Mouse (Mus musculus) forebrain, embryonic 11.5 days (tissue): ENCODE data around the gene Gm13279. TPM values are rescaled to one million over a fixed set of nuclear protein-coding genes. Genes with fewer than 3 reads are reported as not detected.
"Not testable (repeated sequence)": the region's sequence is repeated elsewhere in the genome, so short reads cannot be mapped to it uniquely, and the experiment has no call there.

Experiments
- ATAC-seq: fragments of 200-750 bp; cut with Nextera tagmentation; replicated peaks from 2 replicates; pipeline ENCODE4 v1.8.0; 2017; ENCODE audit warnings: moderate TSS enrichment; ENCODE audit not compliant: low FRiP score
- DNase-seq: peaks from one replicate; pipeline ENCODE4 v3.0.0-alpha.2; 2017; ENCODE audit warnings: low spot score
- H3K27ac ChIP-seq: fragments of 300-500 bp; sonication (generic); 2 replicates; pipeline ENCODE4 v1.5.1; 2014; ENCODE audit warnings: low read depth, low read length
- H3K27me3 ChIP-seq: fragments of 300-500 bp; sonication (generic); 2 replicates; pipeline ENCODE4 v1.6.1; 2014; ENCODE audit warnings: mild to moderate bottlenecking, low read length, mixed read lengths; ENCODE audit not compliant: control insufficient read depth, insufficient read depth
- H3K36me3 ChIP-seq: fragments of 300-500 bp; sonication (generic); 2 replicates; pipeline ENCODE4 v1.6.1; 2014; ENCODE audit warnings: mild to moderate bottlenecking, low read length, moderate library complexity, mixed read lengths; ENCODE audit not compliant: control insufficient read depth, insufficient read depth
- H3K4me1 ChIP-seq: fragments of 300-500 bp; sonication (generic); replicated peaks from 2 replicates; pipeline ENCODE4 v1.6.1; 2014; ENCODE audit warnings: low read length, mixed read lengths; ENCODE audit not compliant: control insufficient read depth, insufficient read depth
- H3K4me2 ChIP-seq: fragments of 300-500 bp; sonication (generic); 2 replicates; pipeline ENCODE4 v1.6.1; 2014; ENCODE audit warnings: low read depth, mild to moderate bottlenecking, low read length, moderate library complexity, mixed read lengths; ENCODE audit not compliant: severe bottlenecking
- H3K4me3 ChIP-seq: fragments of 300-500 bp; sonication (generic); 2 replicates; pipeline ENCODE4 v1.5.1; 2014; ENCODE audit warnings: low read depth, low read length
- H3K9ac ChIP-seq: fragments of 300-500 bp; sonication (generic); 2 replicates; pipeline ENCODE4 v1.6.1; 2014; ENCODE audit warnings: low read length
- H3K9me3 ChIP-seq: fragments of 300-500 bp; sonication (generic); 2 replicates; pipeline ENCODE4 v1.6.1; 2016; ENCODE audit warnings: low read length, mixed read lengths; ENCODE audit not compliant: control insufficient read depth
- WGBS: fragments of 180-500 bp; shearing (Covaris S2); extraction: QIAGEN DNeasy Blood & Tissue Kit; methylation state at CpG from one replicate; pipeline ENCODE4 v1.1.7; 2014; 5-methylcytosine and 5-hydroxymethylcytosine counted together
- polyA plus RNA-seq: library from polyadenylated mRNA; unstranded; fragments of >200 nt; fragmentation: Nextera tagmentation; extraction: Ambion mirVana; gene quantifications from 2 replicates; pipeline ENCODE4 v1.2.1, GENCODE M21; 2014

Gene Gm13279
- polyA plus RNA-seq = not detected in 2 replicates

GRCm38 (mm10) chr4:88797097-88797496 is at the start of gene Gm13279:
TSS of gene Gm13279 (plus strand) at chr4:88797397.
- not testable (repeated sequence) for H3K36me3 ChIP-seq, ATAC-seq
- no CpG with 5 or more reads among the region's 28 CpGs for WGBS

GRCm38 (mm10) chr4:88749926-88750325 is 47.3 kb upstream of the Gm13279 start:
- Histone ChIP-seq H3K36me3 (no peaks in the 10 kb centered on the region), H3K27ac (no peak overlapping the region), H3K4me1 (no peaks in the 10 kb centered on the region), H3K9ac (no peak overlapping the region), H3K4me2 (no peak overlapping the region), H3K27me3 (no peaks in the 10 kb centered on the region), H3K4me3 (no peak overlapping the region), H3K9me3 (no peaks in the 10 kb centered on the region)
- no peak for DNase-seq
- ATAC-seq = no peak
- 70% methylated on average over 6 of the region's 6 CpGs for WGBS

More at GRCm38 (mm10) chr4:88797097-88797496, at the start of gene Gm13279:
- not testable (repeated sequence) for DNase-seq, H3K4me3 ChIP-seq, H3K9me3 ChIP-seq, H3K9ac ChIP-seq, H3K4me1 ChIP-seq, H3K27ac ChIP-seq, H3K27me3 ChIP-seq, H3K4me2 ChIP-seq

- not testable (repeated sequence) for H3K9me3 ChIP-seq, H3K27me3 ChIP-seq, ATAC-seq, H3K4me2 ChIP-seq, H3K4me3 ChIP-seq, H3K27ac ChIP-seq, DNase-seq, H3K9ac ChIP-seq, H3K36me3 ChIP-seq, H3K4me1 ChIP-seq
- WGBS = 70% methylated on average over 15 of the region's 15 CpGs
These were observed 42.3 kb upstream of the Gm13279 start, which contains the start of gene Gm13271 for GRCm38 (mm10) chr4:88754818-88755340. TSS of gene Gm13271 (plus strand) at chr4:88754868.

GRCm38 (mm10) chr4:88756581-88757513 is 40.4 kb upstream of the Gm13279 start:
- H3K9me3 ChIP-seq, H3K27me3 ChIP-seq, H3K4me1 ChIP-seq, H3K36me3 ChIP-seq, ATAC-seq: not testable (repeated sequence)
- peak overlapping the region; percentile 35 for H3K4me3 ChIP-seq
- H3K9ac ChIP-seq = peak overlapping the region; percentile 60
- peak overlapping the region; percentile 41; the same call in 1 of the 2 replicates for H3K27ac ChIP-seq
- peak overlapping the region; percentile 65 for H3K4me2 ChIP-seq
- peak; percentile 56 for DNase-seq
- WGBS = 12% methylated on average over 28 of the region's 31 CpGs

- H3K9me3 ChIP-seq, H3K27me3 ChIP-seq, H3K4me1 ChIP-seq, H3K36me3 ChIP-seq: not testable (repeated sequence)
- peak overlapping the region; percentile 60 for H3K9ac ChIP-seq
- ATAC-seq (peak; percentile 100), DNase-seq (peak; percentile 86)
- peak overlapping the region; percentile 65 for H3K4me2 ChIP-seq
- H3K4me3 ChIP-seq = peak overlapping the region; percentile 35
- H3K27ac ChIP-seq = peak overlapping the region; percentile 41; the same call in 1 of the 2 replicates
- WGBS = 0% methylated on average over 16 of the region's 21 CpGs
These were observed 39.6 kb upstream of the Gm13279 start for GRCm38 (mm10) chr4:88757628-88758031.

GRCm38 (mm10) chr4:88758751-88759150 is 38.4 kb upstream of the Gm13279 start:
- not testable (repeated sequence) for DNase-seq, H3K27ac ChIP-seq, ATAC-seq, H3K9me3 ChIP-seq, H3K36me3 ChIP-seq, H3K4me1 ChIP-seq, H3K4me3 ChIP-seq, H3K27me3 ChIP-seq, H3K9ac ChIP-seq, H3K4me2 ChIP-seq
- WGBS = 85% methylated on average over 8 of the region's 9 CpGs

GRCm38 (mm10) chr4:88759610-88760268 is 37.5 kb upstream of the Gm13279 start, which contains the start of gene Gm13283:
TSS of gene Gm13283 (plus strand) at chr4:88760119.
- H3K4me1 ChIP-seq, H3K27me3 ChIP-seq, ATAC-seq, DNase-seq, H3K9me3 ChIP-seq, H3K36me3 ChIP-seq, H3K27ac ChIP-seq, H3K9ac ChIP-seq: not testable (repeated sequence)
- Histone ChIP-seq H3K4me3 (peak within 1 kb of the TSS; percentile 14; the same call in 1 of the 2 replicates), H3K4me2 (peak within 1 kb of the TSS; percentile 46; the same call in 1 of the 2 replicates)
- WGBS = 24% methylated on average over 6 of the region's 14 CpGs

- not testable (repeated sequence) for ATAC-seq, H3K9ac ChIP-seq, H3K27me3 ChIP-seq, H3K36me3 ChIP-seq, H3K27ac ChIP-seq, H3K4me1 ChIP-seq, H3K9me3 ChIP-seq
- 2% methylated on average over 17 of the region's 28 CpGs for WGBS
- peak overlapping the region; percentile 46; the same call in 1 of the 2 replicates for H3K4me2 ChIP-seq
- peak overlapping the region; percentile 14; the same call in 1 of the 2 replicates for H3K4me3 ChIP-seq
- peak; percentile 81 for DNase-seq
These were observed 36.8 kb upstream of the Gm13279 start for GRCm38 (mm10) chr4:88760431-88760830.
